ENCODE assay signal across 26 mouse cellular contexts in genomic region chr5:19154511-19154910, GRCm38 (mm10).
"Had no signal": no experiment of that assay in that cellular context is flagged by ENCODE, and none has a peak within 500 bp of the region (broad histone marks: within the 10 kb centered on the region; RNA-seq: fewer than 3 reads in every experiment).

No protein-coding gene starts in this region.

- H3K27me3 ChIP-seq: heart, embryonic 12.5 days; hindbrain, embryonic 12.5 days; hindbrain, embryonic 15.5 days; kidney, embryonic 15.5 days; limb, embryonic 13.5 days; limb, embryonic 15.5 days; liver, embryonic 13.5 days had no signal

- H3K4me2 ChIP-seq: heart, embryonic 12.5 days; hindbrain, embryonic 12.5 days; hindbrain, embryonic 15.5 days; kidney, embryonic 15.5 days; limb, embryonic 13.5 days; limb, embryonic 15.5 days; liver, embryonic 13.5 days had no signal

- H3K4me1 ChIP-seq: heart, embryonic 10.5 days; heart, embryonic 12.5 days; hindbrain, embryonic 10.5 days; hindbrain, embryonic 12.5 days; hindbrain, embryonic 15.5 days; kidney, embryonic 15.5 days; limb, embryonic 13.5 days; limb, embryonic 15.5 days; liver, embryonic 13.5 days had no signal

- H3K9ac ChIP-seq: heart, embryonic 12.5 days; hindbrain, embryonic 12.5 days; hindbrain, embryonic 15.5 days; kidney, embryonic 15.5 days; limb, embryonic 13.5 days; limb, embryonic 15.5 days; liver, embryonic 13.5 days had no signal

- H3K27ac ChIP-seq: gastrocnemius, adult 2 months; heart, embryonic 10.5 days; hindbrain, embryonic 10.5 days; hindbrain, embryonic 12.5 days; hindbrain, embryonic 15.5 days; hindbrain, postnatal 0 days; kidney, embryonic 15.5 days; kidney, postnatal 0 days; limb, embryonic 13.5 days; limb, embryonic 15.5 days; liver, embryonic 13.5 days had no signal

- H3K9me3 ChIP-seq: hindbrain, embryonic 12.5 days; hindbrain, embryonic 15.5 days; limb, embryonic 15.5 days had no signal

- DNase-seq: gastrocnemius, adult 2 months; gastrocnemius, postnatal 10 days; gastrocnemius, postnatal 25 days; heart, adult 18-20 months; heart, postnatal 10 days; heart, postnatal 4 days; kidney, adult 11 months; kidney, adult 2 months; kidney, adult 9 months; kidney, postnatal 14 days; kidney, postnatal 36 days; layer of hippocampus, adult 9-11 months; layer of hippocampus, postnatal 36 days; left cerebral cortex, postnatal 4 days; liver, embryonic 13.5 days had no signal

- H3K36me3 ChIP-seq: heart, embryonic 10.5 days; heart, embryonic 12.5 days; hindbrain, embryonic 10.5 days; hindbrain, embryonic 12.5 days; hindbrain, embryonic 15.5 days; kidney, embryonic 15.5 days; limb, embryonic 13.5 days; limb, embryonic 15.5 days; liver, embryonic 13.5 days had no signal

- ATAC-seq: hindbrain, postnatal 0 days; intestine, embryonic 16.5 days had no signal

- H3K4me3 ChIP-seq: gastrocnemius, adult 2 months; heart, embryonic 10.5 days; heart, embryonic 12.5 days; hindbrain, embryonic 10.5 days; hindbrain, embryonic 12.5 days; hindbrain, embryonic 15.5 days; kidney, embryonic 15.5 days; limb, embryonic 13.5 days; limb, embryonic 15.5 days; liver, embryonic 13.5 days had no signal
